Mouse (Mus musculus): ENCODE results near the gene Syn3.

- no peak for TF ChIP-seq CTCF (IDR thresholded peaks at IDR 0.05; ENCODE audit: borderline replicate concordance, extremely low read depth, insufficient read depth, insufficient read length)
- TF ChIP-seq POLR2A (IDR thresholded peaks at IDR 0.05; ENCODE audit: borderline replicate concordance, extremely low read depth, insufficient read depth, insufficient read length, poor library complexity, severe bottlenecking), result no peak
Observed at GRCm38 (mm10) chr10:86441765-86442164, 56.9 kb downstream of the Syn3 start.
